Mouse (Mus musculus) natural killer cell, adult 2 months (primary cell): ENCODE data around the gene Gdnf.

Experiments used
- DNase-seq, 2 experiments: peaks; one replicate each; pipeline ENCODE4 v3.0.0; 2022; ENCODE audit warnings: low spot score in 2 of 2

The Gdnf gene

DNA sequence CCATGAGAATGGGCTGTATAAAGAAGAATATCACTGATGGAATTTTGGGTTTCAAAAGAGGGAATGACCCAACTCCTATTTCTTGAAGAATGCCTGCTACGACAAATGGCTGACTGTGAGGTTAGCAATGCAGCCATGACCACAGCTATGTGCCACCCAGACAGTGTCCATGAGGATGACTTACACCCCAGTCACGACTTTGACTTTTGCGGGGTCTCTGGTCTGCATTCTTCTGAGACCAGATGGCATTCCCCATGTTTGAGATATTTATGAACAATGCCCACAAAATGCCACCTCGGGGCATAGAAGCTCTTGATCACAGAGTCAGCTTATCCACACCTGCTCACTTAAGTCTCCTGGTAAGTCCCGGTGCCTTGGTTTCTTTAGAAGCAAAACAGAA lies 52.2 kb downstream of the Gdnf start:
- DNase-seq = no peak

DNA sequence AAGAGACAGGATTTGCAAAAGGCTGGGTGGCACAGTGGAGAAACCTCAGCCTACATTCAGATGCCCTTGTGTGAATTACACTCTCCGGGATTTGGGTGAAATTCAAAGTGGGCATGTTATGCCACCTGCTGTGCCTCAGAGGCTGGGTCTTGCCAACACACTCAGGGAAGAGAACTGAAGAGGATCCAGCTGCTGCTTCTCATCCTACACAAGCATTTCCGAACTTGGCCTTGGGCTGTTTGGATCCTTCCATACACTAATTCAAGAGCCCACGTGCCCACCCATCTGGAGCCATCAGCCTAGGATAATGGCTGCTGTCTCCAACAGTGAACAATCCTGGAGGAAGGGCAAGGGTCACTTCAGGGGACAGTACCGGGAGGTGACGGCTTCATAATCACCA lies 52.7 kb downstream of the Gdnf start:
- no peak for DNase-seq

GRCm38 (mm10) chr15:7865305-7865704 lies 54.7 kb downstream of the Gdnf start:
- no peak for DNase-seq

DNA sequence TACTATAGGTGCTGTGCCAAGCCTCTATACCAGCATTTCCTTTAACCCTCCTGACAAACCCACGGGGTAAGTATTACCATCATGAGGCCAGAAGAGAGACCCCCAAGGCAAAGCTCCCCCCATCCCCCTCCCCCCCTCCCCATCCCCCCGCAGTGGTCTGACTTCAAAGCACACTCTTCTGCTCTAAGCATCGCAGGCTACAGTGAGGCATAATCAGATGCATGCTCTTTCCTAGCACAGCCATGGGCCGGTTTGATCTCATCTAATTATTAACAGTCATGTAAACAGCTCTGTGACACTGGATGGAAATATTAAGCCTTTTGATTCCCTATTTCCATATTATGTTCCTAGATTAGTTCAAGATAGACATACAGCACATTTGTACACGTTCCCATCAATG lies 61.8 kb downstream of the Gdnf start:
- no peak for DNase-seq

DNA sequence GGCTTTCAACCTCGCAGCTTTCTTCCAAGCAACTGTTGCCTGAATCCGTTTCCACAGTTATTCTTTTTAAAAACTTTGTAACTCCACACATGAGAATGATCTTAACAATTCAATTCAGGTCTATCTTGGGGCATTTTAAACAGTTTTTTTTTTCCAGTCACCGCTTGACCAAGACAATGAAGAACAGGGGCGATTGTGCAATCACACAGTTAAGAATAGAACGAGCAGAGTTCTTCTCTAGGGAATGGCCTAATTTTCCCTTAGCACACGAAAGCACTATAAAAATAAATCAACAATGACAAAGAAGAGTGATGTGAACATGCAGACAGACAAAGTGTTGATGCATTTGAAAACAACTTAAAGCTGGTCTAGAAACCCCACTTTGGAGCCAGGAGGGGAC lies 65.2 kb downstream of the Gdnf start:
- no peak for DNase-seq

DNA sequence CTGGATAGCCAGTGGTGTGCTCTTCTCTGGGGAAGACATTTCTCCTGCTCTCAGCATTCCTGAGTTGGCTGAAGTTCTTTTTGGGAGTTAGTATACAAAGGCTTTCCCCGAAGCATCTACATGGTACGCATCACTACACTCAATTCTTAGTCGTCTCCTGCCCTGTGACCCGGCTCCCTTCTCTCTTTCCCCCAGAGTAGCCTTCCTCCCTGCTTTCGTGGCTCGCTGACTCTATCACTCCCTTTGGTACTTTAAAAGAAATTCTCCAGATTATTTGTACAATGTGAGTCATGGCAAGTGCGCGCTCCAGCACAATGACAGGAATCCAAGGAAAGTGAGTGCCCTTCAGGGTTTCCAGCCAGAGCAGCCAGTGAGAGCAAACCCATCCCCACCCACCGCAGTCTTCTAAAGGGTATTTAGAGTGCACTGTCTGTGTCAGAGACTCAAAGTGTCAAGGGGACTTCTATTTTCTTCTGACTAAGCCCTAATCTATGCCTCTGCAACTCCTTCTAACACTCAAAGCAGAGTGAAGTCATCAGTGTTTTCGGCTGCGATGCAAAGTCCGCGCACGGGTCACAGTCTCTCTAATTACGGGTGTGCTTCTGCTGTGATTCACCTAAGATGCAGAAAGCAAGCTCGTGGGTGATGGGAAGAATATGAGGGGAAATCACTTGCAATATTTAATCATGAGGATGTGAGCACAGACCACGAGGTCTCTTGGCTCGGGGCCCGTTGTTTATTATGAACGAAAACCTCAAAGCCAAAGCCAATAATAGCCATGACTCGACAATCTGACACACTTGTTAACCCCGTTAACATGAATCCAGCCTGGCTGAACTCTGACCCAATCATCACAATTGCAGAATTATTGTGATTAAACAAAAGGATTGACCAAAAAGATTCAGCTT lies 67.2 kb downstream of the Gdnf start:
- no peak for DNase-seq

GRCm38 (mm10) chr15:7878861-7879260 lies 68.2 kb downstream of the Gdnf start:
- DNase-seq = no peak

DNA sequence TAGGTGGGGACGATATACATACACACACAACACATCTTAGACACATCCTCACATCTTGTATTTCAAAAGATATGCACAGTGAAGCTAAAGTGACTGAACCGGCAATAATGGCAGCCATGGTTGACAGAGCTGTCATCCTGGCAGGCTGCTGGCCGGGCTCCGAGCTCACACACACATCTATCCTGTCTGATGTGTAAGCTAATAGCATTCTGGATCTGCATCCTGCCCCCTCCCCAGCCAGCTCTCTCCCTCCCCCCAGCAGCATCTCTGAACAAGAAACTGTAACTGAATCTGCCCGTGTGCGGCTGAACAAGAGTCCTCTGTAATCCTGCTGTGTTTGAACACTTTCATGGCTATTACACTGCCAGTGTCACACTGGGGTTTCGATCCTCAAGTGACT lies 69.3 kb downstream of the Gdnf start:
- no peak for DNase-seq

GRCm38 (mm10) chr15:7884181-7884580 lies 73.5 kb downstream of the Gdnf start:
- DNase-seq = no peak

- DNase-seq = no peak
Measured at GRCm38 (mm10) chr15:7885106-7885505, 74.5 kb downstream of the Gdnf start.

DNA sequence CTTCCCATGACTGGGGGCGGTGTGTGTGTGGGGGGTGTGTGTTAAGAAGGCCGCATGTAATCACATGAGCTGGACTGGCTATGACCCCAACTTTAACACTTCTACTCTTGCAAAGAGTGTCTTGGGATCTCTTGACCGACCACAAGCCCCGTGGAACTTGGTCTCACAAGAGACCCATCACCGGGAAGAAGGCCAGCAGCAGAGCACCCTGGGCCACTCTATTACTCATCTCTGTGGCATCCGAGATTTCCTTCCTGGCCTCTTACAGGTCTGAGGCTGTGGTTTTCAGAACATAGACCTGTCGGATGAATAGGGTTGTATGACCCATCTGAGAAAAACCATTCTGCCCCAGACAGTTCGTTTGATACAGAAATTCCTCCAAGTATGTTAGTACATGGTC lies 75.9 kb downstream of the Gdnf start:
- no peak for DNase-seq
